Mouse (Mus musculus) spleen, adult 2 months (tissue): Measurements from ENCODE around the gene Col18a1.

Experiments used
- CTCF ChIP-seq: fragments of 200-500 bp; IDR thresholded peaks from 2 replicates; pipeline ENCODE4 v1.5.1; 2011; ENCODE audit warnings: mild to moderate bottlenecking, inconsistent platforms; ENCODE audit not compliant: insufficient read depth, insufficient read length, insufficient replicate concordance; ENCODE audit errors: extremely low read depth
- POLR2A ChIP-seq: fragments of 200-500 bp; IDR thresholded peaks from 2 replicates; pipeline ENCODE4 v1.6.1; 2011; ENCODE audit warnings: low read depth, low read length, inconsistent platforms

GRCm38 (mm10) chr10:77011681-77012080, 154.7 kb downstream of the Col18a1 start:
- TF ChIP-seq CTCF (no peak), POLR2A (no peak)
